Mouse (Mus musculus): ENCODE measurements around the gene Dpf3. TPM values are rescaled to one million over a fixed set of nuclear protein-coding genes. Genes with fewer than 3 reads are reported as not detected.
A peak's percentile ranks its signal among the peaks of the same experiment; 100 is the strongest.

Dpf3 gene
- polyA plus RNA-seq, 1 experiment from 2014 or later: 8.6 TPM

GRCm38 (mm10) chr12:83380016-83380415 is 107.5 kb downstream of the Dpf3 start:
- H3K4me3 ChIP-seq (replicated peaks): no peak overlapping the region
- WGBS: 50% methylated on average over 3 of the region's 3 CpGs
- no peaks in the 10 kb centered on the region for H3K27me3 ChIP-seq (replicated peaks)
- no peaks in the 10 kb centered on the region for H3K4me1 ChIP-seq (replicated peaks)
- H3K4me2 ChIP-seq (replicated peaks): no peak overlapping the region
- H3K27ac ChIP-seq: no peak overlapping the region
- H3K36me3 ChIP-seq: no peaks in the 10 kb centered on the region
- no peak overlapping the region for H3K9ac ChIP-seq
- no peak for ATAC-seq
- H3K9me3 ChIP-seq: no peaks in the 10 kb centered on the region

GRCm38 (mm10) chr12:83375015-83375831 is 112.3 kb downstream of the Dpf3 start:
- no peaks in the 10 kb centered on the region for H3K4me1 ChIP-seq (replicated peaks)
- H3K36me3 ChIP-seq: no peaks in the 10 kb centered on the region
- H3K27ac ChIP-seq: no peak overlapping the region
- H3K4me3 ChIP-seq (replicated peaks): no peak overlapping the region
- WGBS: 78% methylated on average over 12 of the region's 12 CpGs
- H3K27me3 ChIP-seq (replicated peaks): no peaks in the 10 kb centered on the region
- ATAC-seq: peak; percentile 79
- H3K9me3 ChIP-seq: no peaks in the 10 kb centered on the region
- no peak overlapping the region for H3K9ac ChIP-seq
- no peak overlapping the region for H3K4me2 ChIP-seq (replicated peaks)

GRCm38 (mm10) chr12:83373081-83373480 is 114.4 kb downstream of the Dpf3 start:
- Histone ChIP-seq H3K27me3 (replicated peaks) (no peaks in the 10 kb centered on the region), H3K9me3 (no peaks in the 10 kb centered on the region), H3K4me2 (replicated peaks) (no peak overlapping the region), H3K36me3 (no peaks in the 10 kb centered on the region), H3K27ac (no peak overlapping the region), H3K4me3 (replicated peaks) (no peak overlapping the region), H3K4me1 (replicated peaks) (no peaks in the 10 kb centered on the region), H3K9ac (no peak overlapping the region)
- 77% methylated on average over 7 of the region's 7 CpGs for WGBS
- no peak for ATAC-seq

- H3K27me3 ChIP-seq (replicated peaks): no peaks in the 10 kb centered on the region
- H3K4me2 ChIP-seq (replicated peaks): no peak overlapping the region
- H3K36me3 ChIP-seq: no peaks in the 10 kb centered on the region
- no peak for ATAC-seq
- H3K27ac ChIP-seq: no peak overlapping the region
- no peaks in the 10 kb centered on the region for H3K4me1 ChIP-seq (replicated peaks)
- no peaks in the 10 kb centered on the region for H3K9me3 ChIP-seq
- 90% methylated on average over 7 of the region's 7 CpGs for WGBS
- no peak overlapping the region for H3K4me3 ChIP-seq (replicated peaks)
- no peak overlapping the region for H3K9ac ChIP-seq
Measured at GRCm38 (mm10) chr12:83372290-83372689, 115.2 kb downstream of the Dpf3 start.

GRCm38 (mm10) chr12:83370221-83370620 is 117.3 kb downstream of the Dpf3 start:
- Histone ChIP-seq H3K27me3 (replicated peaks) (no peaks in the 10 kb centered on the region), H3K9ac (no peak overlapping the region), H3K4me2 (replicated peaks) (no peak overlapping the region), H3K4me3 (replicated peaks) (no peak overlapping the region), H3K27ac (no peak overlapping the region), H3K36me3 (no peaks in the 10 kb centered on the region), H3K9me3 (no peaks in the 10 kb centered on the region), H3K4me1 (replicated peaks) (no peaks in the 10 kb centered on the region)
- no peak for ATAC-seq
- WGBS: 83% methylated on average over 11 of the region's 11 CpGs

- no peak overlapping the region for H3K4me2 ChIP-seq (replicated peaks)
- no peak for ATAC-seq
- H3K36me3 ChIP-seq: no peaks in the 10 kb centered on the region
- no peak overlapping the region for H3K4me3 ChIP-seq (replicated peaks)
- 91% methylated on average over 5 of the region's 5 CpGs for WGBS
- H3K27me3 ChIP-seq (replicated peaks): no peaks in the 10 kb centered on the region
- no peak overlapping the region for H3K27ac ChIP-seq
- H3K9ac ChIP-seq: no peak overlapping the region
- no peaks in the 10 kb centered on the region for H3K9me3 ChIP-seq
- H3K4me1 ChIP-seq (replicated peaks): no peaks in the 10 kb centered on the region
Measured at GRCm38 (mm10) chr12:83369416-83369815, 118.1 kb downstream of the Dpf3 start.

- Histone ChIP-seq H3K4me3 (replicated peaks) (no peak overlapping the region), H3K4me2 (replicated peaks) (no peak overlapping the region), H3K27me3 (replicated peaks) (no peaks in the 10 kb centered on the region), H3K27ac (no peak overlapping the region), H3K36me3 (no peaks in the 10 kb centered on the region), H3K9me3 (no peaks in the 10 kb centered on the region), H3K9ac (no peak overlapping the region), H3K4me1 (replicated peaks) (no peaks in the 10 kb centered on the region)
- WGBS: 91% methylated on average over 1 of the region's 1 CpGs
- no peak for ATAC-seq
Measured at GRCm38 (mm10) chr12:83367486-83367885, 120.0 kb downstream of the Dpf3 start.

- Histone ChIP-seq H3K4me1 (replicated peaks) (no peaks in the 10 kb centered on the region), H3K4me3 (replicated peaks) (no peak overlapping the region), H3K27ac (no peak overlapping the region), H3K4me2 (replicated peaks) (no peak overlapping the region), H3K9me3 (no peaks in the 10 kb centered on the region), H3K9ac (no peak overlapping the region), H3K36me3 (no peaks in the 10 kb centered on the region), H3K27me3 (replicated peaks) (no peaks in the 10 kb centered on the region)
- 65% methylated on average over 3 of the region's 3 CpGs for WGBS
- ATAC-seq: no peak
Measured at GRCm38 (mm10) chr12:83364771-83365170, 122.7 kb downstream of the Dpf3 start.

GRCm38 (mm10) chr12:83361801-83362200 is 125.7 kb downstream of the Dpf3 start:
- no peak overlapping the region for H3K4me2 ChIP-seq (replicated peaks)
- H3K4me3 ChIP-seq (replicated peaks): no peak overlapping the region
- no peaks in the 10 kb centered on the region for H3K27me3 ChIP-seq (replicated peaks)
- no peak overlapping the region for H3K27ac ChIP-seq
- no peak for ATAC-seq
- H3K36me3 ChIP-seq: no peaks in the 10 kb centered on the region
- H3K9me3 ChIP-seq: no peaks in the 10 kb centered on the region
- WGBS: 63% methylated on average over 3 of the region's 3 CpGs
- no peaks in the 10 kb centered on the region for H3K4me1 ChIP-seq (replicated peaks)
- H3K9ac ChIP-seq: no peak overlapping the region

GRCm38 (mm10) chr12:83352640-83353039 is 134.9 kb downstream of the Dpf3 start:
- Histone ChIP-seq H3K4me2 (replicated peaks) (no peak overlapping the region), H3K27ac (no peak overlapping the region), H3K9ac (no peak overlapping the region), H3K4me1 (replicated peaks) (no peaks in the 10 kb centered on the region), H3K9me3 (no peaks in the 10 kb centered on the region), H3K36me3 (no peaks in the 10 kb centered on the region), H3K4me3 (replicated peaks) (no peak overlapping the region), H3K27me3 (replicated peaks) (no peaks in the 10 kb centered on the region)
- 59% methylated on average over 6 of the region's 6 CpGs for WGBS
- ATAC-seq: no peak

GRCm38 (mm10) chr12:83349736-83350135 is 137.8 kb downstream of the Dpf3 start:
- Histone ChIP-seq H3K9ac (no peak overlapping the region), H3K27ac (no peak overlapping the region), H3K4me3 (replicated peaks) (no peak overlapping the region), H3K9me3 (no peaks in the 10 kb centered on the region), H3K27me3 (replicated peaks) (no peaks in the 10 kb centered on the region), H3K4me2 (replicated peaks) (no peak overlapping the region), H3K4me1 (replicated peaks) (no peaks in the 10 kb centered on the region), H3K36me3 (no peaks in the 10 kb centered on the region)
- no peak for ATAC-seq
- 82% methylated on average over 5 of the region's 5 CpGs for WGBS

GRCm38 (mm10) chr12:83348246-83348645 is 139.3 kb downstream of the Dpf3 start:
- WGBS: 62% methylated on average over 3 of the region's 3 CpGs
- H3K4me1 ChIP-seq (replicated peaks): no peaks in the 10 kb centered on the region
- no peak for ATAC-seq

GRCm38 (mm10) chr12:83342875-83343185 is 144.7 kb downstream of the Dpf3 start:
- Histone ChIP-seq H3K27me3 (replicated peaks) (no peaks in the 10 kb centered on the region), H3K4me2 (replicated peaks) (no peak overlapping the region), H3K4me1 (replicated peaks) (no peaks in the 10 kb centered on the region), H3K27ac (no peak overlapping the region), H3K9ac (no peak overlapping the region), H3K4me3 (replicated peaks) (no peak overlapping the region), H3K36me3 (no peaks in the 10 kb centered on the region), H3K9me3 (no peaks in the 10 kb centered on the region)
- no peak for ATAC-seq
- WGBS: 52% methylated on average over 4 of the region's 4 CpGs

More at GRCm38 (mm10) chr12:83348246-83348645, 139.3 kb downstream of the Dpf3 start:
- H3K9ac ChIP-seq: no peak overlapping the region
- H3K27me3 ChIP-seq (replicated peaks): no peaks in the 10 kb centered on the region
- H3K4me3 ChIP-seq (replicated peaks): no peak overlapping the region
- no peaks in the 10 kb centered on the region for H3K36me3 ChIP-seq
- H3K4me2 ChIP-seq (replicated peaks): no peak overlapping the region
- H3K27ac ChIP-seq: no peak overlapping the region
- H3K9me3 ChIP-seq: no peaks in the 10 kb centered on the region
